Mouse (Mus musculus) heart, postnatal 0 days (tissue): Measurements from ENCODE around the gene Rasgrp2.

Source experiments
- CTCF ChIP-seq: IDR thresholded peaks from 2 replicates; pipeline ENCODE4 v1.5.1; 2016; ENCODE audit warnings: antibody characterized with exemption, control low read depth, low read depth
- EP300 ChIP-seq: IDR thresholded peaks from 2 replicates; pipeline ENCODE4 v1.6.1; 2016; ENCODE audit warnings: antibody characterized with exemption, low read depth

- TF ChIP-seq CTCF = peak; percentile 40
- TF ChIP-seq EP300 = no peak
Observed at GRCm38 (mm10) chr19:6392743-6393393, 6.3 kb upstream of the Rasgrp2 start.
